Mouse (Mus musculus): ENCODE data around the gene Hist1h2bf.
"Not testable (repeated sequence)": the region's sequence is repeated elsewhere in the genome, so short reads cannot be mapped to it uniquely, and the experiment has no call there.

Hist1h2bf gene

GRCm38 (mm10) chr13:23586099-23586939, 12.3 kb upstream of the Hist1h2bf start:
- no peak for DNase-seq

- DNase-seq: peak; percentile 70
These were observed 11.6 kb upstream of the Hist1h2bf start for GRCm38 (mm10) chr13:23585442-23586098.

- DNase-seq: no peak
These were observed 11.0 kb upstream of the Hist1h2bf start for GRCm38 (mm10) chr13:23585029-23585441.

- DNase-seq: no peak
These were observed 10.3 kb upstream of the Hist1h2bf start for GRCm38 (mm10) chr13:23584331-23584730.

- DNase-seq: no peak
These were observed 9.5 kb upstream of the Hist1h2bf start for GRCm38 (mm10) chr13:23583387-23584068.

- DNase-seq: no peak
These were observed 8.4 kb upstream of the Hist1h2bf start for GRCm38 (mm10) chr13:23582219-23583056.

- DNase-seq: peak; percentile 96
These were observed 7.6 kb upstream of the Hist1h2bf start, which contains the start of gene Hist1h4d for GRCm38 (mm10) chr13:23581408-23582218. Hist1h4d (plus strand) TSS chr13:23581598.

GRCm38 (mm10) chr13:23577835-23578234, 3.8 kb upstream of the Hist1h2bf start:
- DNase-seq: no peak

GRCm38 (mm10) chr13:23576906-23577639, 3.1 kb upstream of the Hist1h2bf start:
- DNase-seq: no peak

GRCm38 (mm10) chr13:23576351-23576881, 2.4 kb upstream of the Hist1h2bf start:
- DNase-seq: no peak

- not testable (repeated sequence) for DNase-seq
These were observed 1.9 kb upstream of the Hist1h2bf start for GRCm38 (mm10) chr13:23575864-23576313.

GRCm38 (mm10) chr13:23575271-23575851, 1.4 kb upstream of the Hist1h2bf start, which contains the start of gene Hist1h3d:
Hist1h3d (plus strand) TSS chr13:23575763.
- DNase-seq: no peak

- DNase-seq: not testable (repeated sequence)
These were observed 662 bp upstream of the Hist1h2bf start for GRCm38 (mm10) chr13:23574546-23575170.

- not testable (repeated sequence) for DNase-seq
These were observed 730 bp downstream of the Hist1h2bf start for GRCm38 (mm10) chr13:23573034-23573897.

- DNase-seq: no peak
These were observed 1.6 kb downstream of the Hist1h2bf start for GRCm38 (mm10) chr13:23572218-23573033.

GRCm38 (mm10) chr13:23571504-23572217, 2.3 kb downstream of the Hist1h2bf start:
- DNase-seq: not testable (repeated sequence)

GRCm38 (mm10) chr13:23571022-23571503, 2.9 kb downstream of the Hist1h2bf start, which contains the start of the genes Hist1h2ae and Hist1h2bg:
Hist1h2ae (minus strand) TSS chr13:23571220.
Hist1h2bg (plus strand) TSS chr13:23571396.
- peak; percentile 51 for DNase-seq

Data from cerebellum, adult 8-10 months (tissue).